Mouse (Mus musculus) spleen, adult 2 months (tissue): ENCODE data around the gene Pabpn1. TPM values are rescaled to one million over a fixed set of nuclear protein-coding genes. Genes with fewer than 3 reads are reported as not detected.

Source experiments
- DNase-seq, 2 experiments: peaks; one replicate each; pipeline versions ENCODE4 v3.0.0 to v3.0.0-alpha.2; 2012 to 2021; ENCODE audit warnings: low spot score in 2 of 2, low read depth in 1 of 2
- H3K27ac ChIP-seq: fragments of 200-500 bp; 2 replicates; pipeline ENCODE4 v1.5.1; 2012; ENCODE audit warnings: low read length, inconsistent platforms; ENCODE audit not compliant: insufficient read depth
- H3K27me3 ChIP-seq: fragments of 200-500 bp; 2 replicates; pipeline ENCODE4 v1.6.1; 2012; ENCODE audit warnings: mild to moderate bottlenecking, moderate library complexity, low read length, inconsistent platforms; ENCODE audit not compliant: control insufficient read depth, insufficient read depth
- H3K36me3 ChIP-seq: fragments of 200-500 bp; 2 replicates; pipeline ENCODE4 v1.6.1; 2012; ENCODE audit warnings: mild to moderate bottlenecking, low read length, inconsistent platforms; ENCODE audit not compliant: control insufficient read depth, insufficient read depth
- H3K4me1 ChIP-seq: fragments of 200-500 bp; 2 replicates; pipeline ENCODE4 v1.6.1; 2011; ENCODE audit warnings: inconsistent platforms; ENCODE audit not compliant: control insufficient read depth, insufficient read depth, insufficient read length
- H3K4me3 ChIP-seq: fragments of 200-500 bp; 2 replicates; pipeline ENCODE4 v1.5.1; 2011; ENCODE audit warnings: mild to moderate bottlenecking, inconsistent platforms; ENCODE audit not compliant: insufficient read depth, insufficient read length; ENCODE audit errors: extremely low read depth
- CTCF ChIP-seq: fragments of 200-500 bp; IDR thresholded peaks from 2 replicates; pipeline ENCODE4 v1.5.1; 2011; ENCODE audit warnings: mild to moderate bottlenecking, inconsistent platforms; ENCODE audit not compliant: insufficient read depth, insufficient read length, insufficient replicate concordance; ENCODE audit errors: extremely low read depth
- POLR2A ChIP-seq: fragments of 200-500 bp; IDR thresholded peaks from 2 replicates; pipeline ENCODE4 v1.6.1; 2011; ENCODE audit warnings: low read depth, low read length, inconsistent platforms
- WGBS: fragments of 180-500 bp; shearing (Covaris S2); methylation state at CpG from one replicate; pipeline ENCODE4 v1.1.7; 2018; 5-methylcytosine and 5-hydroxymethylcytosine counted together
- polyA plus RNA-seq: library from polyadenylated mRNA; depleted of rRNA; stranded (reverse); fragments of >200 nt; gene quantifications from 2 replicates; pipeline ENCODE4 v1.2.3, GENCODE M21; 2012

The Pabpn1 gene
- polyA plus RNA-seq, 1 experiment, result 76.7 TPM

GRCm38 (mm10) chr14:54893651-54894181, 1.4 kb downstream of the Pabpn1 start:
- Histone ChIP-seq H3K36me3 (peaks cover 21% of the 10 kb centered on the region), H3K4me3 (peak overlapping the region; percentile 99), H3K4me1 (peaks cover 10% of the 10 kb centered on the region; the same call in 1 of the 2 replicates), H3K27ac (peak overlapping the region; percentile 89), H3K27me3 (no peaks in the 10 kb centered on the region)
- TF ChIP-seq CTCF, result no peak
- TF ChIP-seq POLR2A, result peak; percentile 76
- under 1% methylated on average over 38 of the region's 38 CpGs for WGBS
- peak; percentile 92 to 100 for DNase-seq

- peaks cover 23% of the 10 kb centered on the region for H3K36me3 ChIP-seq
- peak overlapping the region; percentile 99 for H3K4me3 ChIP-seq
- TF ChIP-seq CTCF (no peak), POLR2A (no peak)
- DNase-seq, result peak in 1 of 2 experiments; percentile 58
- under 1% methylated on average over 54 of the region's 54 CpGs for WGBS
- peaks cover 10% of the 10 kb centered on the region; the same call in 1 of the 2 replicates for H3K4me1 ChIP-seq
- peak overlapping the region; percentile 75 for H3K27ac ChIP-seq
- H3K27me3 ChIP-seq, result no peaks in the 10 kb centered on the region
These were observed 2.2 kb downstream of the Pabpn1 start for GRCm38 (mm10) chr14:54894296-54895151.

- H3K27ac ChIP-seq, result no peak overlapping the region
- no peak overlapping the region for H3K4me3 ChIP-seq
- TF ChIP-seq POLR2A (no peak), CTCF (no peak)
- 80% methylated on average over 2 of the region's 2 CpGs for WGBS
- DNase-seq, result no peak
- H3K27me3 ChIP-seq, result no peaks in the 10 kb centered on the region
- H3K4me1 ChIP-seq, result peaks cover 10% of the 10 kb centered on the region; the same call in 1 of the 2 replicates
- H3K36me3 ChIP-seq, result peaks cover 23% of the 10 kb centered on the region
These were observed 5.1 kb downstream of the Pabpn1 start for GRCm38 (mm10) chr14:54897445-54897844.

- DNase-seq, result peak; percentile 34 to 40
These were observed 8.1 kb downstream of the Pabpn1 start for GRCm38 (mm10) chr14:54900383-54900782.

GRCm38 (mm10) chr14:54903641-54904040, 11.3 kb downstream of the Pabpn1 start:
- H3K4me1 ChIP-seq, result no peaks in the 10 kb centered on the region; the same call in 1 of the 2 replicates
- no peak overlapping the region for H3K4me3 ChIP-seq
- no peak for TF ChIP-seq CTCF
- TF ChIP-seq POLR2A, result no peak
- H3K27me3 ChIP-seq, result no peaks in the 10 kb centered on the region
- WGBS, result 92% methylated on average over 4 of the region's 4 CpGs
- H3K36me3 ChIP-seq, result peaks cover 2% of the 10 kb centered on the region; the same call in 1 of the 2 replicates
- no peak for DNase-seq
- H3K27ac ChIP-seq, result no peak overlapping the region

More at GRCm38 (mm10) chr14:54900383-54900782, 8.1 kb downstream of the Pabpn1 start:
- no peaks in the 10 kb centered on the region; the same call in 1 of the 2 replicates for H3K4me1 ChIP-seq
- 2% methylated on average over 3 of the region's 3 CpGs for WGBS
- H3K4me3 ChIP-seq, result no peak overlapping the region
- peaks cover 23% of the 10 kb centered on the region for H3K36me3 ChIP-seq
- no peak for TF ChIP-seq CTCF
- no peak for TF ChIP-seq POLR2A
- H3K27me3 ChIP-seq, result no peaks in the 10 kb centered on the region
- H3K27ac ChIP-seq, result no peak overlapping the region

- 63% methylated on average over 7 of the region's 7 CpGs for WGBS
- no peak for DNase-seq
- Histone ChIP-seq H3K4me3 (no peak overlapping the region), H3K4me1 (peaks cover 5% of the 10 kb centered on the region), H3K36me3 (no peaks in the 10 kb centered on the region), H3K27me3 (peaks cover 11% of the 10 kb centered on the region), H3K27ac (no peak overlapping the region)
- TF ChIP-seq POLR2A, result no peak
- TF ChIP-seq CTCF, result no peak
These were observed 16.4 kb downstream of the Pabpn1 start for GRCm38 (mm10) chr14:54908682-54909081.
